Mouse (Mus musculus): ENCODE results near the gene Cdkl3. TPM values are rescaled to one million over a fixed set of nuclear protein-coding genes. Genes with fewer than 3 reads are reported as not detected.

The Cdkl3 gene
- polyA plus RNA-seq, 1 experiment from 2014 or later, result 29.1 TPM

GRCm38 (mm10) chr11:52089291-52089690, 85.3 kb downstream of the Cdkl3 start:
- Histone ChIP-seq H3K36me3 (no peaks in the 10 kb centered on the region), H3K9me3 (no peaks in the 10 kb centered on the region), H3K27me3 (no peaks in the 10 kb centered on the region), H3K4me1 (replicated peaks) (peaks cover 15% of the 10 kb centered on the region), H3K4me2 (no peak overlapping the region), H3K27ac (no peak overlapping the region), H3K9ac (no peak overlapping the region), H3K4me3 (no peak overlapping the region)
- WGBS, result 76% methylated on average over 8 of the region's 8 CpGs
- ATAC-seq (ENCODE audit: low FRiP score), result no peak

GRCm38 (mm10) chr11:52091261-52091660, 87.2 kb downstream of the Cdkl3 start:
- Histone ChIP-seq H3K36me3 (no peaks in the 10 kb centered on the region), H3K27ac (no peak overlapping the region), H3K4me1 (replicated peaks) (peaks cover 10% of the 10 kb centered on the region), H3K4me3 (no peak overlapping the region), H3K9ac (no peak overlapping the region), H3K4me2 (no peak overlapping the region), H3K9me3 (no peaks in the 10 kb centered on the region), H3K27me3 (no peaks in the 10 kb centered on the region)
- 94% methylated on average over 9 of the region's 9 CpGs for WGBS
- no peak for ATAC-seq (ENCODE audit: low FRiP score)

GRCm38 (mm10) chr11:52094568-52094967, 90.5 kb downstream of the Cdkl3 start:
- H3K9ac ChIP-seq, result peak overlapping the region; percentile 39; the same call in 1 of the 2 replicates
- H3K4me2 ChIP-seq, result no peak overlapping the region
- 71% methylated on average over 5 of the region's 5 CpGs for WGBS

GRCm38 (mm10) chr11:52097016-52097415, 93.0 kb downstream of the Cdkl3 start:
- no peak overlapping the region for H3K4me3 ChIP-seq
- 75% methylated on average over 3 of the region's 3 CpGs for WGBS
- H3K36me3 ChIP-seq, result no peaks in the 10 kb centered on the region
- H3K4me1 ChIP-seq (replicated peaks), result peaks cover 29% of the 10 kb centered on the region
- ATAC-seq (ENCODE audit: low FRiP score), result no peak
- H3K4me2 ChIP-seq, result no peak overlapping the region
- H3K27me3 ChIP-seq, result no peaks in the 10 kb centered on the region
- H3K9ac ChIP-seq, result no peak overlapping the region
- H3K27ac ChIP-seq, result no peak overlapping the region
- H3K9me3 ChIP-seq, result no peaks in the 10 kb centered on the region

More at GRCm38 (mm10) chr11:52094568-52094967, 90.5 kb downstream of the Cdkl3 start:
- no peaks in the 10 kb centered on the region for H3K36me3 ChIP-seq
- no peaks in the 10 kb centered on the region for H3K9me3 ChIP-seq
- peaks cover 7% of the 10 kb centered on the region for H3K4me1 ChIP-seq (replicated peaks)
- H3K27ac ChIP-seq, result no peak overlapping the region
- H3K27me3 ChIP-seq, result no peaks in the 10 kb centered on the region
- H3K4me3 ChIP-seq, result no peak overlapping the region
- no peak for ATAC-seq (ENCODE audit: low FRiP score)

- Histone ChIP-seq H3K4me1 (replicated peaks) (peaks cover 31% of the 10 kb centered on the region), H3K27ac (peak overlapping the region; percentile 100), H3K4me3 (peak overlapping the region; percentile 98), H3K36me3 (no peaks in the 10 kb centered on the region), H3K27me3 (no peaks in the 10 kb centered on the region), H3K9ac (peak overlapping the region; percentile 77; the same call in 1 of the 2 replicates), H3K4me2 (peak overlapping the region; percentile 86), H3K9me3 (no peaks in the 10 kb centered on the region)
- 84% methylated on average over 2 of the region's 2 CpGs for WGBS
- ATAC-seq (ENCODE audit: low FRiP score), result no peak
Measured at GRCm38 (mm10) chr11:52097596-52097995, 93.6 kb downstream of the Cdkl3 start.

GRCm38 (mm10) chr11:52098398-52098946, 94.5 kb downstream of the Cdkl3 start, which contains the start of gene Ppp2ca:
Gene Ppp2ca, plus strand, starts transcription at chr11:52098681.
- H3K27me3 ChIP-seq, result no peaks in the 10 kb centered on the region
- H3K4me3 ChIP-seq, result peak within 1 kb of the TSS; percentile 98
- H3K4me2 ChIP-seq, result peak within 1 kb of the TSS; percentile 86
- H3K36me3 ChIP-seq, result no peaks in the 10 kb centered on the region
- H3K9me3 ChIP-seq, result no peaks in the 10 kb centered on the region
- H3K4me1 ChIP-seq (replicated peaks), result peaks cover 38% of the 10 kb centered on the region
- peak within 1 kb of the TSS; percentile 100 for H3K27ac ChIP-seq
- ATAC-seq (ENCODE audit: low FRiP score), result peak; percentile 98
- H3K9ac ChIP-seq, result peak within 1 kb of the TSS; percentile 99
- WGBS, result under 1% methylated on average over 49 of the region's 53 CpGs

- peak; percentile 86 for ATAC-seq (ENCODE audit: low FRiP score)
- peaks cover 40% of the 10 kb centered on the region for H3K4me1 ChIP-seq (replicated peaks)
- H3K27ac ChIP-seq, result peak overlapping the region; percentile 100
- H3K27me3 ChIP-seq, result no peaks in the 10 kb centered on the region
- peak overlapping the region; percentile 99 for H3K9ac ChIP-seq
- H3K36me3 ChIP-seq, result no peaks in the 10 kb centered on the region
- peak overlapping the region; percentile 86 for H3K4me2 ChIP-seq
- H3K9me3 ChIP-seq, result no peaks in the 10 kb centered on the region
- under 1% methylated on average over 49 of the region's 72 CpGs for WGBS
- H3K4me3 ChIP-seq, result peak overlapping the region; percentile 98
Measured at GRCm38 (mm10) chr11:52099031-52099761, 95.2 kb downstream of the Cdkl3 start.

- peak overlapping the region; percentile 86 for H3K4me2 ChIP-seq
- peak overlapping the region; percentile 100 for H3K27ac ChIP-seq
- WGBS, result 9% methylated on average over 7 of the region's 7 CpGs
- H3K9ac ChIP-seq, result peak overlapping the region; percentile 99
- H3K9me3 ChIP-seq, result no peaks in the 10 kb centered on the region
- no peaks in the 10 kb centered on the region for H3K27me3 ChIP-seq
- H3K36me3 ChIP-seq, result no peaks in the 10 kb centered on the region
- peak overlapping the region; percentile 98 for H3K4me3 ChIP-seq
- ATAC-seq (ENCODE audit: low FRiP score), result no peak
- peaks cover 45% of the 10 kb centered on the region for H3K4me1 ChIP-seq (replicated peaks)
Measured at GRCm38 (mm10) chr11:52099771-52100219, 95.8 kb downstream of the Cdkl3 start.

- no peak overlapping the region for H3K4me2 ChIP-seq
- H3K27ac ChIP-seq, result no peak overlapping the region
- H3K9me3 ChIP-seq, result no peaks in the 10 kb centered on the region
- no peak overlapping the region for H3K9ac ChIP-seq
- 92% methylated on average over 4 of the region's 4 CpGs for WGBS
- H3K4me1 ChIP-seq (replicated peaks), result peaks cover 52% of the 10 kb centered on the region
- H3K36me3 ChIP-seq, result no peaks in the 10 kb centered on the region
- H3K4me3 ChIP-seq, result no peak overlapping the region
- no peaks in the 10 kb centered on the region for H3K27me3 ChIP-seq
- no peak for ATAC-seq (ENCODE audit: low FRiP score)
Measured at GRCm38 (mm10) chr11:52102977-52103376, 99.0 kb downstream of the Cdkl3 start.

GRCm38 (mm10) chr11:52105503-52105902, 101.5 kb downstream of the Cdkl3 start:
- ATAC-seq (ENCODE audit: low FRiP score), result no peak
- Histone ChIP-seq H3K4me2 (no peak overlapping the region), H3K36me3 (no peaks in the 10 kb centered on the region), H3K27ac (no peak overlapping the region), H3K4me1 (replicated peaks) (peaks cover 42% of the 10 kb centered on the region), H3K9me3 (no peaks in the 10 kb centered on the region), H3K9ac (no peak overlapping the region), H3K27me3 (no peaks in the 10 kb centered on the region), H3K4me3 (no peak overlapping the region)

- no peak overlapping the region for H3K9ac ChIP-seq
- H3K27ac ChIP-seq, result no peak overlapping the region
- WGBS, result 94% methylated on average over 2 of the region's 2 CpGs
- no peak for ATAC-seq (ENCODE audit: low FRiP score)
- H3K27me3 ChIP-seq, result no peaks in the 10 kb centered on the region
- no peaks in the 10 kb centered on the region for H3K9me3 ChIP-seq
- H3K4me1 ChIP-seq (replicated peaks), result peaks cover 36% of the 10 kb centered on the region
- H3K4me3 ChIP-seq, result no peak overlapping the region
- no peak overlapping the region for H3K4me2 ChIP-seq
- H3K36me3 ChIP-seq, result no peaks in the 10 kb centered on the region
Measured at GRCm38 (mm10) chr11:52106037-52106436, 102.0 kb downstream of the Cdkl3 start.

- Histone ChIP-seq H3K9ac (no peak overlapping the region), H3K36me3 (no peaks in the 10 kb centered on the region), H3K27me3 (no peaks in the 10 kb centered on the region), H3K4me1 (replicated peaks) (peaks cover 32% of the 10 kb centered on the region), H3K4me2 (no peak overlapping the region), H3K4me3 (no peak overlapping the region), H3K9me3 (no peaks in the 10 kb centered on the region), H3K27ac (no peak overlapping the region)
- WGBS, result 88% methylated on average over 1 of the region's 1 CpGs
- ATAC-seq (ENCODE audit: low FRiP score), result no peak
Measured at GRCm38 (mm10) chr11:52106438-52106837, 102.4 kb downstream of the Cdkl3 start.

GRCm38 (mm10) chr11:52108796-52109195, 104.8 kb downstream of the Cdkl3 start:
- Histone ChIP-seq H3K27ac (no peak overlapping the region), H3K36me3 (peaks cover 4% of the 10 kb centered on the region; the same call in 1 of the 2 replicates), H3K4me2 (no peak overlapping the region), H3K9ac (no peak overlapping the region), H3K4me1 (replicated peaks) (peaks cover 18% of the 10 kb centered on the region), H3K4me3 (no peak overlapping the region), H3K9me3 (no peaks in the 10 kb centered on the region), H3K27me3 (no peaks in the 10 kb centered on the region)
- 96% methylated on average over 5 of the region's 5 CpGs for WGBS
- ATAC-seq (ENCODE audit: low FRiP score), result no peak
